Mouse (Mus musculus) G1E (cell line): ENCODE measurements at regions not wholly inside any gene's neighbourhood (a gene's known extent, or its start where the extent isn't known, plus 50 kb on each side); places are given as distances from the start of the nearest gene placed in this dataset.
A peak's percentile ranks its signal among the peaks of the same experiment; 100 is the strongest.

Source experiments
- ATAC-seq: 2 replicates; pipeline ENCODE4 v1.8.0; 2016; ENCODE audit warnings: mild to moderate bottlenecking; ENCODE audit not compliant: insufficient number of reproducible peaks, poor library complexity, low FRiP score, severe bottlenecking; ENCODE audit errors: extremely low read depth
- DNase-seq: peaks from one replicate; pipeline ENCODE4 v3.0.0; 2012; ENCODE audit warnings: low spot score
- H3K27me3 ChIP-seq: 2 replicates; pipeline ENCODE4 v1.6.1; 2012; ENCODE audit warnings: mild to moderate bottlenecking, low read length, inconsistent platforms; ENCODE audit not compliant: insufficient read depth
- H3K36me3 ChIP-seq: replicated peaks from 2 replicates; pipeline ENCODE3; 2012; ENCODE audit warnings: mild to moderate bottlenecking, inconsistent platforms
- H3K4me1 ChIP-seq: 2 replicates; pipeline ENCODE4 v1.6.1; 2012; ENCODE audit warnings: low read depth, low read length, inconsistent platforms, mixed read lengths; ENCODE audit not compliant: insufficient read depth
- H3K4me3 ChIP-seq: 2 replicates; pipeline ENCODE4 v1.5.1; 2012; ENCODE audit warnings: low read depth, mild to moderate bottlenecking, inconsistent platforms, low read length, moderate library complexity, mixed read lengths
- H3K9me3 ChIP-seq: replicated peaks from 2 replicates; pipeline ENCODE4 v1.6.1; 2012; ENCODE audit warnings: inconsistent platforms
- CTCF ChIP-seq: IDR thresholded peaks from 2 replicates; pipeline ENCODE4 v1.5.1; 2012; ENCODE audit warnings: low read depth, low read length, inconsistent platforms, mixed read lengths
- GATA1 ChIP-seq: IDR thresholded peaks from 2 replicates; pipeline ENCODE4 v1.6.1; 2012; ENCODE audit warnings: borderline replicate concordance, low read length, inconsistent platforms, mixed read lengths
- GATA2 ChIP-seq: IDR thresholded peaks from 2 replicates; pipeline ENCODE4 v1.6.1; 2012; ENCODE audit warnings: low read depth, low read length, inconsistent platforms, borderline replicate concordance
- POLR2AphosphoS5 ChIP-seq: IDR thresholded peaks from 2 replicates; pipeline ENCODE4 v1.6.1; 2012; ENCODE audit warnings: low read depth, low read length, inconsistent platforms; ENCODE audit not compliant: insufficient replicate concordance
- TAL1 ChIP-seq: conservative IDR thresholded peaks from 2 replicates; pipeline ENCODE4 v1.6.1; 2012; ENCODE audit warnings: low read depth, low read length, inconsistent platforms, mixed read lengths

DNA sequence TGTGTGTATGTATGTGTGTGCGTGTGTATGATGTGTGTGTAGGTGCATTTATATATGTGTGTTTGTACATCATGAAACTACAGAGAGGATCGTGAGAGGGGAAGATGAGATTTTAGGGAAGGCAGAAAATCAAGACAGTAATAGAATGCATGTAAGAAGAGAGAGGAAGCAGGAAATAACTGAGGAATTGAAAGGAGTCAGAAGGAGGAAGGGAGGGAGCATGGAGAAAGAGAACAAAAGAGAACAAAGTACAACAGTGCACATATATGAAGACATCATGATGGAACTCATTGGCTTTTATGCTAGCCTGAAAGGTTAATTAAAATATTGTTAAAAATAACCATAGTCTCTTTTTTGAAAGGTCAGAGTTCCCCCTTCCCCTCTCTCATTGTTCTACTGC, 111.4 kb downstream of the Uchl5 start:
- Histone ChIP-seq H3K27me3 (no peaks in the 10 kb centered on the region), H3K4me3 (no peak overlapping the region), H3K36me3 (no peaks in the 10 kb centered on the region), H3K9me3 (peaks cover 5% of the 10 kb centered on the region; the same call in 1 of the 2 replicates), H3K4me1 (no peaks in the 10 kb centered on the region)
- DNase-seq (no peak), ATAC-seq (no peak)
- TF ChIP-seq CTCF (no peak), GATA2 (no peak), GATA1 (no peak)

DNA sequence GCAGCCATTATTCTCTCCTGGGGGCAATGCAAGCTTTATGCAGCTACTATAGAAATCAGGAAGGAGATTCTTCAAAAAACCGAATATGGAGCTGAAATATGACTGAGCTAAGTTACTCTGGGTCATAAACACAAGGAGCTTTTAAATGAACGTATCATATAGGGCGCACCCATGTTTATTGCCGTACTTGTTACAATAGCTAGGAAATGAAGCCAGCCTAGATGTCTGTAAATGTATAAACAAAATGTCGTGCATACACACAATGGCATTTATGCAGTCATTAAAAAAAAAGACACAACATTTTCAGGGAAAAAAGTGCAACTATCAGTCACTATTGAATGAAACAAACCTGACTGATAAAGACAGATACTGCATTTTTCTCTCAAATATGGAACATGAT, 111.0 kb downstream of the Uchl5 start:
- peaks cover 5% of the 10 kb centered on the region; the same call in 1 of the 2 replicates for H3K9me3 ChIP-seq
- H3K27me3 ChIP-seq, result no peaks in the 10 kb centered on the region
- ATAC-seq (no peak), DNase-seq (no peak)
- no peaks in the 10 kb centered on the region for H3K4me1 ChIP-seq
- no peaks in the 10 kb centered on the region for H3K36me3 ChIP-seq
- H3K4me3 ChIP-seq, result no peak overlapping the region
- TF ChIP-seq TAL1 (no peak), GATA2 (no peak), GATA1 (no peak), POLR2AphosphoS5 (no peak), CTCF (no peak)

GRCm38 (mm10) chr1:143886014-143886413, 108.9 kb downstream of the Uchl5 start:
- DNase-seq (no peak), ATAC-seq (no peak)
- Histone ChIP-seq H3K4me1 (no peaks in the 10 kb centered on the region), H3K27me3 (no peaks in the 10 kb centered on the region), H3K4me3 (no peak overlapping the region), H3K36me3 (no peaks in the 10 kb centered on the region), H3K9me3 (peaks cover 5% of the 10 kb centered on the region; the same call in 1 of the 2 replicates)
- TF ChIP-seq GATA1, result no peak
- TF ChIP-seq CTCF, result no peak
- no peak for TF ChIP-seq GATA2
- TF ChIP-seq POLR2AphosphoS5, result no peak
- TF ChIP-seq TAL1, result no peak

GRCm38 (mm10) chr1:143881192-143881591, 104.1 kb downstream of the Uchl5 start:
- no peaks in the 10 kb centered on the region for H3K36me3 ChIP-seq
- no peak for ATAC-seq
- H3K4me3 ChIP-seq, result no peak overlapping the region
- H3K4me1 ChIP-seq, result peaks cover 3% of the 10 kb centered on the region; the same call in 1 of the 2 replicates
- peaks cover 5% of the 10 kb centered on the region; the same call in 1 of the 2 replicates for H3K9me3 ChIP-seq
- H3K27me3 ChIP-seq, result no peaks in the 10 kb centered on the region
- TF ChIP-seq CTCF (no peak), TAL1 (no peak), POLR2AphosphoS5 (no peak), GATA1 (no peak), GATA2 (no peak)
- DNase-seq, result no peak

DNA sequence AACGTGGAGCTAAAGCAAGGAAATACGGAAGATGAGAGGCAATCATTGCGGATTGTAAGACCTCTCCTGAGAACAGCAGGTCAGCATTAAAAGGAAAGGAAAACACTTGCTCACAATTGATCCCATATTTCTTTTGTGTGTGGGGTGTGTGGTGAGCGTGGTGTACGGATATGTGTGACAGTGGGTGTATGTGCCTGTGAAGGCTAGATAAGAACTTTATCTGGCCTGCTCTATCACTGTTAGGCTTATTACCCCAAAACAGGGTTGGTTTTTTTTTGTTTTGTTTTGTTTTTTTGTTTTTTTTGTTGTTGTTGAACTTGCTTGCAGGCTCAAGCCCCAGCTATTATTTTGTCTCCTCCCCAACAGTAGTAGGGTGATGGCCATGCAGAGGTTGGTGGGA, 102.5 kb downstream of the Uchl5 start:
- Histone ChIP-seq H3K4me1 (peaks cover 3% of the 10 kb centered on the region; the same call in 1 of the 2 replicates), H3K36me3 (no peaks in the 10 kb centered on the region), H3K4me3 (no peak overlapping the region), H3K9me3 (peaks cover 5% of the 10 kb centered on the region; the same call in 1 of the 2 replicates), H3K27me3 (no peaks in the 10 kb centered on the region)
- ATAC-seq (peak; percentile 43; the same call in 1 of the 2 replicates), DNase-seq (no peak)
- TF ChIP-seq POLR2AphosphoS5, result no peak
- TF ChIP-seq CTCF, result no peak
- TF ChIP-seq GATA2, result no peak
- no peak for TF ChIP-seq GATA1
- no peak for TF ChIP-seq TAL1

DNA sequence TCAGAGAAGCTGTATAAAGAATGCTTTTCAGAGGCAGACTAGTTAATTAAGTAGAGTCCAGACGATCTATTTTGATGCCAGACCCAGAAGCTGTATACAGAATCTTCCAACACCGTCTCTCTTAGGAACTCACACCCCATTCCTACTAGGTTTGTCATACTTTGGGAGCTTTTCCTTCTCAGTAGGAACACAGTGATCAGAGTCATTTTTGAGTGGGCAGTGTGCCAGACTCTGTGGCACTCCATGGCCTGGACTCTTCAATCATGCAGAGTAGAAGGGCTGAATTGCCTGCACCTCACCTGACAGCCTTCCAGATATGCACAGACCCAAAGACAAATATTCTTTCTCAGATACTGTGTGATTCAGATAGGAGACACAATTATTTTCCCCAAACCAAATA, 101.2 kb downstream of the Uchl5 start:
- Histone ChIP-seq H3K36me3 (no peaks in the 10 kb centered on the region), H3K27me3 (no peaks in the 10 kb centered on the region), H3K4me3 (no peak overlapping the region), H3K4me1 (peaks cover 3% of the 10 kb centered on the region; the same call in 1 of the 2 replicates), H3K9me3 (no peaks in the 10 kb centered on the region)
- no peak for TF ChIP-seq POLR2AphosphoS5
- no peak for TF ChIP-seq CTCF
- no peak for TF ChIP-seq GATA2
- TF ChIP-seq GATA1, result no peak
- no peak for DNase-seq
- no peak for ATAC-seq

GRCm38 (mm10) chr1:143860319-143860718, 83.2 kb downstream of the Uchl5 start:
- no peaks in the 10 kb centered on the region for H3K27me3 ChIP-seq
- no peaks in the 10 kb centered on the region for H3K4me1 ChIP-seq
- H3K36me3 ChIP-seq, result no peaks in the 10 kb centered on the region
- TF ChIP-seq GATA1, result no peak
- DNase-seq, result no peak
- ATAC-seq, result no peak
- no peak overlapping the region for H3K4me3 ChIP-seq
- H3K9me3 ChIP-seq, result no peaks in the 10 kb centered on the region
